Mouse (Mus musculus): ENCODE data around the gene Tmem50b. TPM values are rescaled to one million over a fixed set of nuclear protein-coding genes. Genes with fewer than 3 reads are reported as not detected.
A peak's percentile ranks its signal among the peaks of the same experiment; 100 is the strongest.

Tmem50b gene
- polyA plus RNA-seq, 1 experiment from 2014 or later = 48.7 TPM

DNA sequence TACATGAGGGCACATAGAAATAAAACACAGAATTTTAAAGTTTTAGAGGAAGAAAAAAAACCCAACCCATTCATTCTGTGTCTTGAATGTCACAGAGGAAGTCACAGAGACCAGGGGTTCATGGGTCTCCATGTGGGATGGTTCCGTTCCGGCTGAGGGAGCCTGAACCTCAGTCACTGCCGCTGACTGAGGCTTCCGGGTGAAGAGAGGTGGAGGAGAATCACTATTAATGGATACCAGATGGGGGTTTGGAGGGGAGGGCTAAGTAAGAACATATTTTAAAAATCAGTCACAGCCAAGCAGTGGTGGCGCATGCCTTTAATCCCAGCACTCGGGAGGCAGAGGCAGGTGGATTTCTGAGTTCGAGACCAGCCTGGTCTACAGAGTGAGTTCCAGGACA is 40.4 kb downstream of the Tmem50b start:
- Histone ChIP-seq H3K4me3 (no peak overlapping the region), H3K27me3 (peaks cover 3% of the 10 kb centered on the region; the same call in 1 of the 2 replicates), H3K4me2 (replicated peaks) (no peak overlapping the region), H3K27ac (no peak overlapping the region), H3K4me1 (peaks cover 16% of the 10 kb centered on the region; the same call in 1 of the 2 replicates), H3K36me3 (peaks cover 19% of the 10 kb centered on the region; the same call in 1 of the 2 replicates), H3K9ac (no peak overlapping the region), H3K9me3 (replicated peaks) (no peaks in the 10 kb centered on the region)
- ATAC-seq (ENCODE audit: low FRiP score) = no peak
- WGBS = 74% methylated on average over 7 of the region's 7 CpGs

DNA sequence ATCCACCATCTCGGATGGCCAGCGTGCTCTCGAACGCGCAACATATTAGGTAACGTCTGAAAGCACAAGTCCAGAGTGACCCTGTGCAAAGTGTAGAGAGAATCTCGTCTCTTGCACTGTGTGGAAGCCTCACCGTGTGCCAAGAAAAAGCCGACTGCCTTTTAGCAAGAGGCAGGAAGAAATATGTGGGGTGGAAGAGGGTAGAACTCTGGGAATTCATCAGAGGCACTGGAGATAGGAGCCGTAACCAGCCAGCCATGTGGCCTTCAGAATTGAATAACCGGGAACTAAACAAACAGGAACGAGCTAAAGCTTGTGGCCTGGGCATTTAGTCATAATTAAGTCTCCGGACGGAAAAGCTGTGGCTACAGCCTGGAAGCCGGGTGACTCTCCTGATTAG is 40.9 kb downstream of the Tmem50b start:
- 81% methylated on average over 15 of the region's 15 CpGs for WGBS
- no peak overlapping the region for H3K4me2 ChIP-seq (replicated peaks)
- H3K27me3 ChIP-seq = peaks cover 3% of the 10 kb centered on the region; the same call in 1 of the 2 replicates
- H3K4me1 ChIP-seq = peaks cover 15% of the 10 kb centered on the region; the same call in 1 of the 2 replicates
- 0 out of 2 replicates have a peak, but pooled peaks cover 16% of the 10 kb centered on the region for H3K36me3 ChIP-seq
- ATAC-seq (ENCODE audit: low FRiP score) = no peak
- H3K9me3 ChIP-seq (replicated peaks) = no peaks in the 10 kb centered on the region
- H3K4me3 ChIP-seq = no peak overlapping the region
- no peak overlapping the region; the same call in 1 of the 2 replicates for H3K9ac ChIP-seq
- no peak overlapping the region for H3K27ac ChIP-seq

DNA sequence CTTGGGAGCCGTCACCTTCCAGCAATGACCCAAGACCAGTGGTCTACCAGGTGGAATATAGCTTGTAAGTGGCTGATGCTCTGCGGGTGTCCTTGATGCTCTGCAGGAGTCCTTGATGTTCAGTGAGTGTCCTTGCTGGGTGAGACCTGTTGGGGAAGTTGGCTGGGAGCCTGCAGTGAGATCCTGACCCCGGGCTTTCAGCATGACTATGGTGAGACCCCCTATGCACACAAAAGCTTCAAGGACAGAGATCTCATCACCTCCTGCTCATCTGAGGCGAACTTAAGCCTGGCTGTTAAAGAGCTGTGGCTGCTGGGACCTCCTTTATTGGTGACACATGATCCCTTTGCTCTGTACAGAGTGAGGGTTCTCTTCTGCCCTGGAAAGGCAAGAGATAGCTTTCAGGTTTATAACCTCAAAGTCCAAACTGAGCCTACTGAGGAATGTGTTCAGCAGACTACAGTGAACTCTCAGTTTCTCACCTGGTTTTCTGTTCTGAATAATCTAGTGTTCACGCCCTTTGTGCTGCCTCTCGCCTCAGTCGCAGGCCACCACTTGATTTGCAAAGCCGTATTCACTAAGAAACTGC is 42.5 kb downstream of the Tmem50b start:
- 84% methylated on average over 8 of the region's 8 CpGs for WGBS
- no peak for ATAC-seq (ENCODE audit: low FRiP score)

DNA sequence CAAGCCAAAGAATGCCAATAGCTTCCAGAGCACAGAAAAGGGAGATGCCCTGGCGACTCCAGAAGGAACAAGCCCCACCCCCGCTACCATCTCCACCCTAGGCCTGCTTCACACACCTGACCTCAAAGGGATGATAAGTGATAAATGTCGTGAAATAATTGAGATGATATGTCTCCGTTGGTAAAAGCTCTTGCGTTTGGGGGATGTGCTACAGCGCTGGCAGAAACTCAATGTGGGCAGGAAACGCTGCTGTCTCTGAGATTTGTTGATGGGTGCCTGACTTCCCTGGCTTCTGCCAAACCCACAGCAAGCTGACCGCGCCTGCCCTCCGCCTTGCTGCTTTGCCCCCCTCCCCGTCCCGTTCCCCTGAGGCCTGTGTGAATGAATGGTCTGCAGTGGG is 44.0 kb downstream of the Tmem50b start:
- Histone ChIP-seq H3K4me1 (peaks cover 20% of the 10 kb centered on the region), H3K27ac (no peak overlapping the region), H3K4me2 (replicated peaks) (no peak overlapping the region), H3K4me3 (no peak overlapping the region), H3K9me3 (replicated peaks) (no peaks in the 10 kb centered on the region), H3K9ac (0 out of 2 replicates have a peak overlapping the region, but pooled peaks have one; percentile 4), H3K27me3 (peaks cover 3% of the 10 kb centered on the region; the same call in 1 of the 2 replicates), H3K36me3 (0 out of 2 replicates have a peak, but pooled peaks cover 7% of the 10 kb centered on the region)
- no peak for ATAC-seq (ENCODE audit: low FRiP score)
- WGBS = 57% methylated on average over 12 of the region's 12 CpGs

More for the DNA sequence above, 42.5 kb downstream of the Tmem50b start:
- Histone ChIP-seq H3K9me3 (replicated peaks) (no peaks in the 10 kb centered on the region), H3K4me2 (replicated peaks) (no peak overlapping the region), H3K9ac (no peak overlapping the region), H3K4me3 (no peak overlapping the region), H3K27me3 (peaks cover 3% of the 10 kb centered on the region; the same call in 1 of the 2 replicates), H3K36me3 (0 out of 2 replicates have a peak, but pooled peaks cover 16% of the 10 kb centered on the region), H3K4me1 (peaks cover 12% of the 10 kb centered on the region), H3K27ac (no peak overlapping the region)

DNA sequence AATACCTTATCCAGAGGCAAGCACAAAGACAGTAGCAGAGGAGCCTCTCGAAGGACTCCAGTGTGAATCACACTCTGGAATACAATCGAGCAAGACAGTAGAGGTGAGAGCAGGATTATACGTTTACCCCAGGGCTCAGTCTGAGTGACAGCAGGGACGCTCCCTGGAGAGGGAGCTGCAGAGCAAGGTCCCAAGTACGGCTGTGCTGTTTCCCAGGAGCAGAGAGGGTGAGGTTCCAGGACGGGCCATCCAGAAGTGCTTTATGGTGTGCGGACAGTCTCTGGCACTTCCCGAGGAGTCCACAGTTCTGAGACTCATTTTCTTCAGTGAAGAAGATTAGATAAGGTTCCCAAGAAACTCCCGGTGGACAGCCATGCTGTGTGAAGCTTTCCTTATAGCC is 45.5 kb downstream of the Tmem50b start:
- no peak for ATAC-seq (ENCODE audit: low FRiP score)

DNA sequence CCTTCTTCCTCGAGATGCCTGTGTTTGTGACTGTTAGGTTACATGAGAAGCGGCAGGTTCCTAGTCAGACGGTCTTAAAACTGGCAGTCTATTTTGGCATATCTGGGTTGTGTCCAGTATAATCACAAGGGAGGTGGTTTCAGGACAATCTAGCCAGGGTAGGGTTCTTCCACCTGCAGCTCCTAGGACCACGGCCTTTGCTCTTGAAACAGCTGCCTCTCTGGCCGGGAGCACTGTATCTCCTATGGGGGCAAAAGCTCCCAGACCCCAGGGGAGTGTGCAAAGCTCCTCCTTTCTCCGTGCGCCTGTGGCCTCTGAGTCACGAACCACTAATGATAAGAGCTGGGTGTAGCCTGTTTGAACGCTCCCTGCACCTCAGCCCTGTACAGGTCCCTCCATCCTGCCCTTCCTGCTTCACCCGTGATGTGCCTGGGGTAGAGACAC is 46.5 kb downstream of the Tmem50b start:
- no peak for ATAC-seq (ENCODE audit: low FRiP score)
- 71% methylated on average over 10 of the region's 10 CpGs for WGBS
- no peak overlapping the region for H3K9ac ChIP-seq

More for the DNA sequence above, 45.5 kb downstream of the Tmem50b start:
- no peaks in the 10 kb centered on the region for H3K36me3 ChIP-seq
- H3K4me1 ChIP-seq = peaks cover 33% of the 10 kb centered on the region
- no peaks in the 10 kb centered on the region for H3K9me3 ChIP-seq (replicated peaks)
- no peak overlapping the region for H3K9ac ChIP-seq
- H3K4me3 ChIP-seq = no peak overlapping the region
- peaks cover 3% of the 10 kb centered on the region; the same call in 1 of the 2 replicates for H3K27me3 ChIP-seq
- no peak overlapping the region for H3K27ac ChIP-seq
- H3K4me2 ChIP-seq (replicated peaks) = no peak overlapping the region
- 62% methylated on average over 9 of the region's 9 CpGs for WGBS

DNA sequence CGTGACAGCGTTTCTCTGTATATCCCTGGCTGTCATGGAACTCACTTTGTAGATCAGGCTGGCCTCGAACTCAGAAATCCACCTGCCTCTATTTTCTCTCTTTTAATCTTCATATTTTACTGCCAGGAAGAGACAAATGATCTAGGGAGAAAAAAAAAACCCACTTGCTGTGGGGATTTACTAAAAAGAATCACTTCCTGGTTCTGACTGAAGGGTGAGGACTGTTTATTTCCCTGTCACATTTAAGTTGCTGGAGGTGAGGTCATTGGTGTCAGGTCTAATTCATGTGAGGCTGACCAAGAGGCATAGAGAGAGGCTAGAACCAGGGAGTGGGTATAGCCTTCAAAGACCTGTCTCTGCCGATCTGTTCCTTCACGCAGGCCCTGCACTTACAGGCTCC is 48.0 kb downstream of the Tmem50b start:
- peaks cover 3% of the 10 kb centered on the region; the same call in 1 of the 2 replicates for H3K27me3 ChIP-seq
- no peaks in the 10 kb centered on the region for H3K9me3 ChIP-seq (replicated peaks)
- WGBS = 55% methylated on average over 5 of the region's 5 CpGs
- no peak for ATAC-seq (ENCODE audit: low FRiP score)
- H3K4me2 ChIP-seq (replicated peaks) = no peak overlapping the region
- no peaks in the 10 kb centered on the region for H3K36me3 ChIP-seq
- H3K4me3 ChIP-seq = no peak overlapping the region
- no peak overlapping the region for H3K27ac ChIP-seq
- H3K4me1 ChIP-seq = peaks cover 32% of the 10 kb centered on the region
- H3K9ac ChIP-seq = no peak overlapping the region

More for the DNA sequence above, 46.5 kb downstream of the Tmem50b start:
- Histone ChIP-seq H3K27me3 (peaks cover 3% of the 10 kb centered on the region; the same call in 1 of the 2 replicates), H3K4me3 (no peak overlapping the region), H3K36me3 (no peaks in the 10 kb centered on the region), H3K9me3 (replicated peaks) (no peaks in the 10 kb centered on the region), H3K27ac (no peak overlapping the region), H3K4me1 (peaks cover 33% of the 10 kb centered on the region), H3K4me2 (replicated peaks) (no peak overlapping the region)

DNA sequence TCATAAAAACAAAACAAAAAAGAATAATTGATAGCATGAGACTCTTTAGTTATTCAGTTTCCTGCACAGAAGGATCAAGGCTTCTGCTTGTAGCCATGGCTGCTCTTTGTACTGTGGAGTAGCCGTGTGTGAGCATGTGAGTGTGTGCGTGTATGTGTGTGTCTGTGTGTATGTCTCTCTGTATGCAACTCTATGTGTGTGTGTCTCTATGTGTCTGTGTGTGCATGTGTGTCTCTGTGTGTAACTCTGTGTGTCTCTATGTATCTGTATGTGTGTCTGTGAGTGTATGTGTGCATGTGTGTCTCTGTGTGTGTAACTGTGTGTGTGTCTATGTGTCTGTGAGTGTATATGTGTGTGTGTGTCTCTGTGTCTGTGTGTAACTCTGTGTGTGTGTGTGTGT is 48.6 kb downstream of the Tmem50b start:
- no peaks in the 10 kb centered on the region for H3K9me3 ChIP-seq (replicated peaks)
- no peak overlapping the region for H3K27ac ChIP-seq
- peaks cover 31% of the 10 kb centered on the region for H3K4me1 ChIP-seq
- 57% methylated on average over 2 of the region's 2 CpGs for WGBS
- no peaks in the 10 kb centered on the region for H3K36me3 ChIP-seq
- ATAC-seq (ENCODE audit: low FRiP score) = no peak
- peak overlapping the region; percentile 17 for H3K4me2 ChIP-seq (replicated peaks)
- peaks cover 3% of the 10 kb centered on the region; the same call in 1 of the 2 replicates for H3K27me3 ChIP-seq
- H3K9ac ChIP-seq = no peak overlapping the region
- H3K4me3 ChIP-seq = no peak overlapping the region

DNA sequence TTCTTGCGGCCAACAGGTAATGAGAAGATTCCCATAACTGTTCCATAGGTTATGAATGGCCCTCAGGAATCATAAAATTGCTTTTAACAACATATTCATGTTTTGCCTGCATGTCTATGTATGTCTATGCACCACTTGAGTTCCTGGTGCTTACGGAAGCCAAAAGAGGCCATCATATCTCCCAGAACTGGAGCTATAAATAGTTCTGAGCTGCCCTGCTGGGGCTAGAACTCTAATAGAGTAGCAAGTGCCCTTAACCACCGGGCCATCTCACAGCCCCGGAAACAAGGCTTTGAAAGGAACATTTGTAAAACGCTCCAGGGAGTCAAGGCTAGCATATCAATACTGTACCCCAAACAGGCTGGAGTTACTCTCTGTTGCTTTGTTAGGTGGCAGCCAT is 49.0 kb downstream of the Tmem50b start:
- Histone ChIP-seq H3K4me1 (peaks cover 27% of the 10 kb centered on the region), H3K9me3 (replicated peaks) (no peaks in the 10 kb centered on the region), H3K27ac (no peak overlapping the region), H3K36me3 (no peaks in the 10 kb centered on the region), H3K27me3 (peaks cover 3% of the 10 kb centered on the region; the same call in 1 of the 2 replicates), H3K9ac (no peak overlapping the region), H3K4me2 (replicated peaks) (peak overlapping the region; percentile 17), H3K4me3 (no peak overlapping the region)
- 44% methylated on average over 5 of the region's 5 CpGs for WGBS
- no peak for ATAC-seq (ENCODE audit: low FRiP score)

DNA sequence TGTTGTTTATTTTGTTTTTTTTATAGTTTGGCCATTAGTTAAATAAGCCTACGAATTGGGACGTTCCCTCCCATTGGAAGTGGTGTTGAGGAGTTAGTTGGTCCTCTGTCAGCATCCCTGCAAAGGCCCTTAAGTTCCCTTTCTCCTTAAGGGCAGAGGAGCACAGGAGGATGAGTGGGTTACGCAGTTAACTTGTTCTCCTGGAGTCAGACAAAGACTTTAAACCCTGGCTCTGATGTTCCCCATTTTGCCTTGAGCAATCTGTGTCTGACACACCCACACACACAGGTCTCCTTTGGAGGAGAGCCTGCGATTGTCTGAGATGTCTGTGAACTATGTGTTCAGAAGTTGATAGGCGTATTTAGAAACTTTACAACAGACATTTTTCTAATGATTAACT is 49.6 kb downstream of the Tmem50b start:
- no peaks in the 10 kb centered on the region for H3K36me3 ChIP-seq
- H3K27ac ChIP-seq = no peak overlapping the region
- peak overlapping the region; percentile 88 for H3K4me2 ChIP-seq (replicated peaks)
- H3K4me1 ChIP-seq = peaks cover 24% of the 10 kb centered on the region
- H3K27me3 ChIP-seq = peaks cover 2% of the 10 kb centered on the region; the same call in 1 of the 2 replicates
- 55% methylated on average over 5 of the region's 5 CpGs for WGBS
- ATAC-seq (ENCODE audit: low FRiP score) = no peak
- H3K9ac ChIP-seq = no peak overlapping the region
- peak overlapping the region; percentile 97 for H3K4me3 ChIP-seq
- no peaks in the 10 kb centered on the region for H3K9me3 ChIP-seq (replicated peaks)

DNA sequence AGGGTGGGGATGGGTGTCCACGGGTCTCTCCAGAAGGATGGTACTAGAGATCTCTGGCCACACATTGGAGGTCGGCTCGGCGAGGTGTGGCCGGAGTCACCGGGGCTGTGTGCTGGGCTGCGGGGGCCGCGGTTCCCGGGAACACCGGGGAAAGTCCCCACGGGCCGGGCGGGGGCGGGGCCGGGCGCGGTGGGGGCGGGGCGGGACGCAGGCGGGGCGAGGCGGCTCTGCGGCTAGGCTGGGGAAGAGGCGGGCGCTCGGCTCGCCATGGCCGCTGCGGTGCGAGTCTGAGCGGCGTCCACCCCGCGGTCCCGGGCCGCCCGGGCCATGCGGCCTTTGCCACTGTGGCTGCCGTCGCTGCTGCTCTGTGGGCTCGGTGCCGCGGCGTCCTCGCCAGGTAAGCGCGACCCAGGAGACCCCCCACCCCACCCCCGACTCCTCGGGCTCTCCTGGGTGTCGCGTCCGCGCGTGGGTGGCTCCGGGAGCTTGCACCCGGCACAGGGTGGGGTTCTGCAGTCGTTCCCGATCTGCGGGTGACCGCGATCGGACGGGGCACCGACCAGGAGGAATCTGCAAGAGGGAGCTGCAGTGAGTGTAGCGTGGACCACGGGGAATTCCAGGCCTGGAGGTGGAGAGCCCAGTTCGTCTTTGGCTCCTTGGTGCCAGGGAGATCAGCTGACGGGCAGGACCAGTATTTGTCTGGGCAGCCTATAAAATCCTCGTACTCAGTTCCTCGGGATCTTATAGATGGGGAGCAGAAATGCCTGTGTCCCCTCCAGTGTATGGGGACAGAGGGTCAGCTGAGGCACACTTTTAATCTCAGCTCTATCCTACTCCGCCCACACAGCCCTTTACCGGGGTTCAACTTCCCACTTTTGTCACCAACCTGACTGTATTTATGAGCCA is 50.5 kb downstream of the Tmem50b start, which contains the start of gene Ifngr2:
TSS of gene Ifngr2 (plus strand) at position 237 of the 906 bp plus-strand sequence.
- Histone ChIP-seq H3K9me3 (replicated peaks) (no peaks in the 10 kb centered on the region), H3K4me2 (replicated peaks) (peak within 1 kb of the TSS; percentile 88), H3K4me1 (peaks cover 24% of the 10 kb centered on the region), H3K36me3 (no peaks in the 10 kb centered on the region), H3K4me3 (peak within 1 kb of the TSS; percentile 97), H3K27me3 (no peaks in the 10 kb centered on the region), H3K27ac (peak within 1 kb of the TSS; percentile 67; the same call in 1 of the 2 replicates), H3K9ac (peak within 1 kb of the TSS; percentile 98)
- under 1% methylated on average over 63 of the region's 74 CpGs for WGBS
- ATAC-seq (ENCODE audit: low FRiP score) = peak; percentile 91

DNA sequence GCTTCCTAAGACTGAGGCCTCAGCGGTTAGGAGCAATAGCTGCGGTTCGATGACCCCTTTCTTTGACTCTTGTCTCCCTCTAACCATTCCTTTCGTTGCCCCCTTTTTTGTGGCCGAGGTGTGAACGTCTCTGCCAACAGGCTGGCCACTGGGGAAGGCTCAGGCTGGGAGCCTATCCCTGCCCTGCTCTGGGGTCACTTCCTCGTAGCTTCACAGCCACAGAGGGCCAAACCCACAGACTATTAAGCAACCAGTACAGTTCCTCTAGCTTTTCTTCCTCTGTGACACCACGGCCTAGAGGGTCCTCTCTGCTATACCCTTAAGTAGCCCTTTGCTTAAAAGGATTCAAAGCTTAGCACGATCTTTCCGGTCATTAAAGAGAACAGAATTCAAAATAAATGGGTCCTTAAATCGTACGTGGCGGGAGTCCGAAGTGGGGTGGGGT is 51.2 kb downstream of the Tmem50b start:
- Histone ChIP-seq H3K27me3 (no peaks in the 10 kb centered on the region), H3K27ac (no peak overlapping the region), H3K4me1 (peaks cover 29% of the 10 kb centered on the region), H3K9me3 (replicated peaks) (no peaks in the 10 kb centered on the region), H3K4me3 (peak overlapping the region; percentile 97), H3K4me2 (replicated peaks) (peak overlapping the region; percentile 88), H3K36me3 (no peaks in the 10 kb centered on the region), H3K9ac (peak overlapping the region; percentile 98)
- peak; percentile 47 for ATAC-seq (ENCODE audit: low FRiP score)
- 19% methylated on average over 14 of the region's 14 CpGs for WGBS
